ENCODE assay signal across 9 mouse cellular contexts in the genomic region with DNA sequence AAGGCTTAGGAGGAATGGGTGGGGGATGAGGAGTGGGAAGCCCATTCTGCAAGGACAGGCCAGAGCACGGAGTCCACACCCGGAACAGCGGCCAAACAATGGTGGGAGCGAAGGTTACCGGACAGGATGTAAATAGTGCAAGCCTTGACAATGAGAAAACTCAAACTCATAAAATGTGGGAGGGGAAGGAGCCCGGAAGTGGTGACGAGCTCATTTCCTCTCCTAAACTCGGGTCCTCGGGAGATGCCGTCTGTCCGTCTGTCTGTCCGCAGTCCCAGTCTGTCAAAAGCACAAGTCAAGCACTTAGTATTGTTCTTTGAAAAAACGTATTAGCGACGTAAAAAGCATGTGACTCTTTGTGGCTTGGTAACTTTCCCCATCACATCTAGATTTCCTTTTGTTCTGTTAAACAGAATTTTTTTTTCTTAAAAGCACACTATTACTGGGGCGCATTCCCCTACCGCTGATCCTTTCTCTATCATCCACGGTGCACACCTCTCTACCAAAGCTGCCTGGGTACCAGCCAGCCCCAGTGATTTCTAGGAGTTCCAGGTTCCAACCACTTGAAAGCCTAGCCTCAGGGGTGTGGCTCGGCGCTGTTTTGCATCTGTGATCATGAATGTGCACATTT. TPM values are rescaled to one million over a fixed set of nuclear protein-coding genes. Genes with fewer than 3 reads are reported as not detected.
DNase-seq lines count a peak whose midpoint lies in the region; ATAC-seq and TF ChIP-seq lines count a peak whose summit lies in the region.
"Had no signal": no experiment of that assay in that cellular context is flagged by ENCODE, and none has a peak within 500 bp of the region (broad histone marks: within the 10 kb centered on the region; RNA-seq: fewer than 3 reads in every experiment).

No protein-coding gene starts in this region.

- WGBS in embryonic facial prominence, embryonic 13.5 days, result 67% methylated on average over 20 of the region's 20 CpGs
- 48% methylated on average over 20 of the region's 20 CpGs for WGBS in lung, embryonic 16.5 days

- no peak overlapping the region for H3K4me3 ChIP-seq in ES-Bruce4 (ENCODE audit: low read depth, low read length)
- no peak overlapping the region for H3K4me3 ChIP-seq in embryonic facial prominence, embryonic 13.5 days
- no peak overlapping the region for H3K4me3 ChIP-seq in lung, embryonic 16.5 days (ENCODE audit: low read length)
- H3K4me3 ChIP-seq: embryonic facial prominence, embryonic 15.5 days had no signal

- H3K4me1 ChIP-seq in ES-Bruce4 (ENCODE audit: control insufficient read depth, insufficient read depth, low read length), result peaks cover 2% of the 10 kb centered on the region
- peaks cover 29% of the 10 kb centered on the region for H3K4me1 ChIP-seq in embryonic facial prominence, embryonic 13.5 days
- H3K4me1 ChIP-seq in lung, embryonic 16.5 days (replicated peaks; ENCODE audit: control insufficient read depth, insufficient read depth, low read length), result peaks cover 20% of the 10 kb centered on the region

- DNase-seq in kidney, adult 18-20 months, result peak; percentile 44
- peak; percentile 49 for DNase-seq in thymus, postnatal 25 days
- DNase-seq in layer of hippocampus, postnatal 25 days (ENCODE audit: extremely low spot score in 1 of 2, low spot score in 1 of 2), result no peak
- DNase-seq in cerebellum, postnatal 36 days, result no peak
- DNase-seq in layer of hippocampus, postnatal 10 days (ENCODE audit: low spot score in 2 of 2), result no peak

- no peaks in the 10 kb centered on the region for H3K36me3 ChIP-seq in ES-Bruce4 (ENCODE audit: control insufficient read depth, insufficient read depth, low read length, poor library complexity, severe bottlenecking)
- no peaks in the 10 kb centered on the region for H3K36me3 ChIP-seq in embryonic facial prominence, embryonic 13.5 days
- H3K36me3 ChIP-seq in lung, embryonic 16.5 days (ENCODE audit: control insufficient read depth, insufficient read depth, low read length), result no peaks in the 10 kb centered on the region
- H3K36me3 ChIP-seq: embryonic facial prominence, embryonic 15.5 days had no signal

- H3K27me3 ChIP-seq in ES-Bruce4 (ENCODE audit: control insufficient read depth, insufficient read depth, low read length, poor library complexity, severe bottlenecking), result no peaks in the 10 kb centered on the region
- no peaks in the 10 kb centered on the region for H3K27me3 ChIP-seq in embryonic facial prominence, embryonic 13.5 days
- no peaks in the 10 kb centered on the region for H3K27me3 ChIP-seq in lung, embryonic 16.5 days (ENCODE audit: control insufficient read depth, insufficient read depth, low read depth, low read length)

- H3K9ac ChIP-seq in ES-Bruce4 (ENCODE audit: low read depth, poor library complexity, severe bottlenecking), result no peak overlapping the region
- H3K9ac ChIP-seq in embryonic facial prominence, embryonic 13.5 days, result no peak overlapping the region
- H3K9ac ChIP-seq in lung, embryonic 16.5 days (ENCODE audit: low read length), result 0 out of 2 replicates have a peak overlapping the region, but pooled peaks have one; percentile 29
- H3K9ac ChIP-seq: embryonic facial prominence, embryonic 15.5 days had no signal

- H3K27ac ChIP-seq in ES-Bruce4 (ENCODE audit: insufficient read depth, low read length), result no peak overlapping the region
- peak overlapping the region; percentile 12; the same call in 1 of the 2 replicates for H3K27ac ChIP-seq in embryonic facial prominence, embryonic 13.5 days
- peak overlapping the region; percentile 79 for H3K27ac ChIP-seq in lung, embryonic 16.5 days (ENCODE audit: low read length)
- H3K27ac ChIP-seq: embryonic facial prominence, embryonic 15.5 days had no signal

- H3K9me3 ChIP-seq in ES-Bruce4 (replicated peaks; ENCODE audit: control insufficient read depth, insufficient read depth, low read length, poor library complexity, severe bottlenecking), result no peaks in the 10 kb centered on the region
- no peaks in the 10 kb centered on the region for H3K9me3 ChIP-seq in embryonic facial prominence, embryonic 13.5 days
- no peaks in the 10 kb centered on the region for H3K9me3 ChIP-seq in lung, embryonic 16.5 days (ENCODE audit: control insufficient read depth, low read length)
- H3K9me3 ChIP-seq: embryonic facial prominence, embryonic 15.5 days had no signal

- TF ChIP-seq CTCF in ES-Bruce4 (IDR thresholded peaks at IDR 0.05; ENCODE audit: low read depth, low read length), result no peak

- ATAC-seq in embryonic facial prominence, embryonic 13.5 days (ENCODE audit: insufficient number of reproducible peaks, insufficient read depth, low FRiP score, low TSS enrichment, low read depth), result no peak
- ATAC-seq in lung, embryonic 16.5 days (ENCODE audit: low read depth), result peak; percentile 48

- no peak overlapping the region for H3K4me2 ChIP-seq in embryonic facial prominence, embryonic 13.5 days
- H3K4me2 ChIP-seq in lung, embryonic 16.5 days (ENCODE audit: low read depth, low read length), result peak overlapping the region; percentile 1; the same call in 1 of the 2 replicates
- H3K4me2 ChIP-seq: embryonic facial prominence, embryonic 15.5 days had no signal

- 0 out of 2 replicates have a peak, but pooled peaks have one; percentile 11 for TF ChIP-seq EP300 in ES-Bruce4 (IDR thresholded peaks at IDR 0.05; ENCODE audit: insufficient read depth, low read depth, low read length)

- no peak for TF ChIP-seq POLR2A in ES-Bruce4 (IDR thresholded peaks at IDR 0.05; ENCODE audit: insufficient read depth, low read length)

RNA-seq across cellular contexts. Expression of gene Blm, which starts 48.0 kb away (rescaled TPM):
- 107 and 139 TPM in 2 replicates for polyA plus RNA-seq in ES-Bruce4 (2011; ENCODE audit: insufficient read depth, insufficient read length, low read depth, missing spikeins)
- 27.1 and 28.3 TPM in 2 replicates for polyA plus RNA-seq in embryonic facial prominence, embryonic 13.5 days (2015; fragmentation: Nextera tagmentation; extraction: Ambion mirVana)
- polyA plus RNA-seq in lung, embryonic 16.5 days (2015; fragmentation: Nextera tagmentation; extraction: Ambion mirVana), result 23.1 and 25.2 TPM in 2 replicates
- total RNA-seq in layer of hippocampus, postnatal 25 days (2021), result 1 to 10 TPM; 3.8 to 5.0 TPM
- 1 to 10 TPM; 7.0 to 8.1 TPM for total RNA-seq in layer of hippocampus, postnatal 10 days (2021)

Comparison
In these comparisons a context has a peak if more than half of its experiments do, and no peak if none do; other contexts are left out.
1. DNase-seq: peak in kidney, adult 18-20 months (single experiment) and thymus, postnatal 25 days (single experiment); none in layer of hippocampus, postnatal 25 days (0 of 2), cerebellum, postnatal 36 days (0 of 2) and layer of hippocampus, postnatal 10 days (0 of 2).